Comparison of ENCODE assay signal across 13 mouse cellular contexts in genomic region chr6:90717711-90718110, GRCm38 (mm10).
A peak's percentile ranks its signal among the peaks of the same experiment; 100 is the strongest.
DNase-seq lines count a peak whose midpoint lies in the region; ATAC-seq and TF ChIP-seq lines count a peak whose summit lies in the region.
"Had no signal": no experiment of that assay in that cellular context is flagged by ENCODE, and none has a peak within 500 bp of the region (broad histone marks: within the 10 kb centered on the region; RNA-seq: fewer than 3 reads in every experiment).

No protein-coding gene starts in this region.

- H3K27me3 ChIP-seq in kidney, postnatal 0 days (ENCODE audit: insufficient read depth, low read length) = no peaks in the 10 kb centered on the region
- H3K27me3 ChIP-seq in myocyte (ENCODE audit: control insufficient read depth, insufficient read depth, insufficient read length) = no peaks in the 10 kb centered on the region
- H3K27me3 ChIP-seq: Patski had no signal

- H3K27ac ChIP-seq in kidney, postnatal 0 days = no peak overlapping the region
- H3K27ac ChIP-seq: stomach, postnatal 0 days had no signal

- WGBS in kidney, postnatal 0 days = 14% methylated on average over 1 of the region's 1 CpGs

- no peak overlapping the region for H3K9ac ChIP-seq in kidney, postnatal 0 days (ENCODE audit: low read depth, low read length)

- peak; percentile 50 for DNase-seq in adrenal gland, postnatal 14 days
- no peak for DNase-seq in adrenal gland, adult 18-20 months (ENCODE audit: low spot score in 2 of 2)
- DNase-seq in urinary bladder, postnatal 25 days (ENCODE audit: low spot score) = peak; percentile 39
- no peak for DNase-seq in urinary bladder, adult 2 months (ENCODE audit: low spot score)
- peak; percentile 67 for DNase-seq in kidney, postnatal 0 days (ENCODE audit: low spot score)
- DNase-seq in embryo, embryonic 10.5 days (ENCODE audit: low spot score) = no peak
- no peak for DNase-seq in ovary, adult 18-20 months (ENCODE audit: low spot score)
- DNase-seq: cerebellum, adult 11 months; liver had no signal

- no peak for TF ChIP-seq POLR2A in myocyte (IDR thresholded peaks at IDR 0.05; ENCODE audit: insufficient read length, low read depth)

- H3K79me2 ChIP-seq in myocyte (ENCODE audit: control insufficient read depth, insufficient read depth) = peaks cover 67% of the 10 kb centered on the region

- H3K9me3 ChIP-seq in kidney, postnatal 0 days (replicated peaks; ENCODE audit: low read length) = no peaks in the 10 kb centered on the region

- H3K4me3 ChIP-seq in kidney, postnatal 0 days (replicated peaks; ENCODE audit: low read depth, low read length) = no peak overlapping the region
- no peak overlapping the region for H3K4me3 ChIP-seq in myocyte

- H3K4me2 ChIP-seq in kidney, postnatal 0 days (ENCODE audit: low read length) = no peak overlapping the region
- peak overlapping the region; percentile 42 for H3K4me2 ChIP-seq in myocyte (ENCODE audit: low read depth)

- H3K36me3 ChIP-seq in kidney, postnatal 0 days (ENCODE audit: insufficient read depth, low read length) = no peaks in the 10 kb centered on the region
- no peaks in the 10 kb centered on the region for H3K36me3 ChIP-seq in myocyte (ENCODE audit: control insufficient read depth, insufficient read depth)

- H3K4me1 ChIP-seq in kidney, postnatal 0 days (replicated peaks; ENCODE audit: insufficient read depth, low read length) = peaks cover 41% of the 10 kb centered on the region

- no peak for ATAC-seq in kidney, postnatal 0 days (replicated peaks; ENCODE audit: low FRiP score, low read depth)
- ATAC-seq: intestine, embryonic 16.5 days; Patski had no signal

- TF ChIP-seq CTCF in kidney, postnatal 0 days (IDR thresholded peaks at IDR 0.05; ENCODE audit: low read depth) = no peak

- H3ac ChIP-seq in myocyte (ENCODE audit: control insufficient read depth, insufficient read length) = no peak overlapping the region

TF ChIP-seq in myocyte, 11 proteins besides CTCF, POLR2A, EP300 and RAD21:
- peak; percentile 87 for TF ChIP-seq USF1 (IDR thresholded peaks at IDR 0.05; ENCODE audit: low read depth)
- no peak for TF ChIP-seq SRF (IDR thresholded peaks at IDR 0.05; ENCODE audit: control insufficient read depth, insufficient read length, low read depth)

Comparison
In these comparisons a context has a peak if more than half of its experiments do, and no peak if none do; other contexts are left out.
1. DNase-seq: peak in adrenal gland, postnatal 14 days (single experiment), urinary bladder, postnatal 25 days (single experiment) and kidney, postnatal 0 days (single experiment); none in adrenal gland, adult 18-20 months (0 of 2), urinary bladder, adult 2 months (single experiment), embryo, embryonic 10.5 days (single experiment) and ovary, adult 18-20 months (single experiment).